Mouse (Mus musculus) frontal cortex, adult 2 months (tissue): ENCODE measurements at regions not wholly inside any gene's neighbourhood (a gene's known extent, or its start where the extent isn't known, plus 50 kb on each side); places are given as distances from the start of the nearest gene placed in this dataset.

ENCODE experiments used
- DNase-seq, 2 experiments: peaks; one replicate each; pipeline ENCODE4 v3.0.0; 2022; ENCODE audit warnings: low spot score in 1 of 2; ENCODE audit errors: extremely low spot score in 1 of 2

DNA sequence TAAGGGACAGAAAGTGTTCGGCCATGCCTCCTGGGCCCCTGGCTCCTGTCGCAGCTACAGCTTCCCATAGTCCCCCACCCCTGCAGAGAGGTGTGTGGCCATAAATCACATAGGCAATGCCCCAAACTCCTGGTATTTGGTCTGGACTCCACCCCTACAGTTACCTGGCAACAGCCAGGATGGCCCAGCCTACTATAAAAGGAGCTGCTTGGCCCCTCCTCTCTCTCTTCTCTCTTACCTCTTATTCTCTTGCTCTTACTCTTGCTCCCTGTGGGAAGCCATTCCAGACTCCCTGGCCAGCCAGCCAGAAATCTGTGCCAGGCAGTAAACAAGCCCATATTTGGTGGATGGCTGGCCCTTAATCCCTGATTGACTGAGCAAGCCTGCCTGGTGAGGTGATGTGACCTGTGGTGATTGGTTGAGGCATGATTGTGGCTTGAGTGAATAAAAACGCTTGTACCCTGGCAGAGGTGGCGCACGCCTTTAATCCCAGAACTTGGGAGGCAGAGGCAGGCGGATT is 56.4 kb upstream of the Nap1l1 start:
- no peak for DNase-seq

DNA sequence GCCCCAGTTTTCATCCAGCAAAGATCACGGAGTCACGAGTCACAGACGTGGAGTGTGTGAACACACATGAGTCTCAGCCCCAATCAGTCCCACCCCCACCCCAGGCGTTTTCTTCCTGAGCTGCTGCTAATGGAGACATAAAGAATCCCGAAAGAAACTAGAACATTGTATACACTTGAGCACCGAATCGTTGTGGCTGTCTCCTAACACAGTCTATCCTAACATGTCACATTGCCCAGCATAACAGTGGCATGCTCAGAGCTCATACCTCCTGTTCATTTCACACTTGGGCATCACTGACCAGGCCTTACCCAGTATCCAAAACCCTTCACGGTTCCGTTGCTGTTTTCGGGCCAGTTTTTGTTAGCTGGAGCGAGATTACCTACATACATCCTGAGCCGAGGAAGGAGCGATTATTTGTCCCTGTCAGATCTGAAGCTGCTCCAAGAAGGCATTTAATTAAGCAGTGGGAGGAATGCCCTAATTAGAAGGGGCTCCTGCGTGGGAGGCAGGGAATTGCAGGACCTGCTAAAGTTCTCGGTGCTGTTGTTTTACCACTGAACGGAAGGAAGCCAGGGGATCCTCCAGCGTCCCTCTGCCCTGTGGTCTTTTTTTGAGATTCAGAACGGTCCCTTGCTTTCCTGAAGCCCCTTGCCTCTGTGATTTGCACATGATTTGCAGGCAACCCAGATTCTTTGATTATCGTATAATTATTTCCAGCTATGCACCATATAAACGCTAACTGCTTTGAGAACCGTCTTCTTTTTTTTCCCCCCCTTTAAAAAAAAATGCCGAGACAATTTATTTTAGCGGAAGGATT is 53.4 kb upstream of the Nap1l1 start:
- peak in 1 of 2 experiments; percentile 45 for DNase-seq

DNA sequence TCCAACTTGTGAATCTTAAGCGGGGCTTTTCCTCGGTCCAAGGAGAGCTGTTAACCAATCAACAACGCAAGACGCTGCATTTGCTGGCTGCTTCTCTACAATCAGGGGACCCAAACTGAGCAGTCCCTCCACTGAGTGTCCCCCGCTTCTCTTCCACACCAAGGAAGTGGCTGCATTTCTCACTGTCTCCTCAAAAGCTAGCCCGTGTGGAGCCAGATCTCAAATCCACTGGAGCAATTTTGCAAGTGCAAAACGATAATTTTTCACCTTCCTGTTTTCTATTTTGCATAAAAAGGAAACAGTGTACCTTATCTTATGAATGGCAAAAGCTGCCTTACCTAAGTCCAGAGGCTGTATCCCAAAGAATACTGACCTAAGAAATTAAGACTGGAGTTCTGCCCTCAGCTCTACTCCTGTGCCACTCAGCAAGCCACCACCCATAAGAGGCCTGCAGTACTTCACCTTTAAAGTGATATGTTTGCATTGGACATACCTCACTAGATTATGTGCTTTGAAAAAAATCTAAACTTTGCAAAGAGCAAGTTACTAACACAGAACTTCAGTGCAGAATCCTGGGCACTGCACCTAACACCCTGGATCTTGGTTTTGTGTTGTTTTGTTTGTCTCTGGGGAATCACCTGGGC is 52.7 kb upstream of the Nap1l1 start:
- peak in 1 of 2 experiments; percentile 24 for DNase-seq

DNA sequence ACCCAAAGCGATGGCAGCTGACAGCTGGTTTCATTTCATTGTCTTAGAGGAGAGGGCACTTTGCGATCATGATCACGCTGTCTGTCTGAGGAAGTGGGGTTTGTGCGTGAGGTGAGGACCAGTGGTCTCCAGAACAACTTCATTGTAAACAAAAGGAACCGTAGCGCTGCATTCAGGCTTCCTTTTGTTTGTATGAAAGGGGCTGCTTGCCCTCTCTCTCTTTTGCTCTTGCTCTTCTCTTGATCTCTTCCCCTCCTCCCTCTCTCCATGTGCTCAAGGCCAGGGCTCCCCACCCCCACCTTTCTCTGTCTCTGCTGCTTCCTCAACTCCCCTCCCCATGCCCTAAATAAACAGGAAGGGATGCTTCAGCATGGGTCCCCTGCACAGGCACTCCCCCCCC is 51.0 kb upstream of the Nap1l1 start:
- no peak for DNase-seq

DNA sequence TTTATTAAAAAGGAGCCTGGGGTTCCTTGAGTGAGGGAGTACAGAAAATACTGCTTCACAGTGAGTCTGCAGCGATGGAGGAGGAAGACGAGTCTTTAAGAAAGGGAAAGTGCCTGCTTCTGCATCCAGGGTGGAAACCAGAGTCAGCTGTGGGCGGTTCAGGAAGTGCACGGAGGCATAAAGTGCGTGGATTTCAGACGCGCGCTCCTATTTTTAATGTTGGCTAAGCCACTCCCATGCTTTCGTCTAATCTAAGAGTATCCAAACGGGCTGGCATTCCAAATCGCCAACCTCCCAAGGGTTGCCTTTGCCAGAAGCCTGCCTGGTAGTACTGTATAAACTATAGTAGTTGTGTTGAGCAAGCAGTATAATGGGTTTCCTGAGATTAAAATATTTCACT is 50.4 kb upstream of the Nap1l1 start:
- DNase-seq = peak; percentile 51 to 82
